Mouse (Mus musculus) CD8-positive naive resting alpha-beta T cell, adult 2 months (primary cell): ENCODE measurements around the gene Echdc3.

Source experiments
- DNase-seq, 2 experiments: peaks; one replicate each; pipeline ENCODE4 v3.0.0; 2022; ENCODE audit warnings: low read depth in 2 of 2, low spot score in 2 of 2

The Echdc3 gene

GRCm38 (mm10) chr2:6173013-6173412, 39.8 kb downstream of the Echdc3 start:
- DNase-seq, result no peak

- no peak for DNase-seq
Observed at GRCm38 (mm10) chr2:6168560-6168959, 44.3 kb downstream of the Echdc3 start.

- peak; percentile 11 to 38 for DNase-seq
Observed at GRCm38 (mm10) chr2:6167843-6168558, 44.8 kb downstream of the Echdc3 start.

GRCm38 (mm10) chr2:6165771-6166170, 47.1 kb downstream of the Echdc3 start:
- no peak for DNase-seq

- DNase-seq, result no peak
Observed at GRCm38 (mm10) chr2:6164606-6165290, 48.1 kb downstream of the Echdc3 start.

GRCm38 (mm10) chr2:6162366-6163040, 50.3 kb downstream of the Echdc3 start:
- peak; percentile 13 to 31 for DNase-seq

GRCm38 (mm10) chr2:6159735-6160134, 53.1 kb downstream of the Echdc3 start:
- DNase-seq, result no peak

GRCm38 (mm10) chr2:6159219-6159618, 53.6 kb downstream of the Echdc3 start:
- no peak for DNase-seq

GRCm38 (mm10) chr2:6157635-6158034, 55.2 kb downstream of the Echdc3 start:
- DNase-seq, result no peak

- DNase-seq, result no peak
Observed at GRCm38 (mm10) chr2:6157208-6157607, 55.6 kb downstream of the Echdc3 start.

GRCm38 (mm10) chr2:6149801-6150200, 63.0 kb downstream of the Echdc3 start:
- DNase-seq, result no peak

- DNase-seq, result no peak
Observed at GRCm38 (mm10) chr2:6146901-6147300, 65.9 kb downstream of the Echdc3 start.

GRCm38 (mm10) chr2:6146257-6146656, 66.6 kb downstream of the Echdc3 start:
- no peak for DNase-seq

GRCm38 (mm10) chr2:6145611-6146010, 67.2 kb downstream of the Echdc3 start:
- DNase-seq, result no peak

- DNase-seq, result no peak
Observed at GRCm38 (mm10) chr2:6142915-6143654, 69.7 kb downstream of the Echdc3 start.

- DNase-seq, result no peak
Observed at GRCm38 (mm10) chr2:6140572-6141161, 72.2 kb downstream of the Echdc3 start.
